Comparison of ENCODE assay signal across 22 mouse cellular contexts in genomic region chr4:82371471-82371870, GRCm38 (mm10).
DNase-seq lines count a peak whose midpoint lies in the region; ATAC-seq lines count a peak whose summit lies in the region.
"Had no signal": no experiment of that assay in that cellular context is flagged by ENCODE, and none has a peak within 500 bp of the region (broad histone marks: within the 10 kb centered on the region; RNA-seq: fewer than 3 reads in every experiment).

No protein-coding gene starts in this region.

- H3K4me2 ChIP-seq in midbrain, embryonic 11.5 days = no peak overlapping the region
- H3K4me2 ChIP-seq in midbrain, embryonic 14.5 days (ENCODE audit: low read length) = no peak overlapping the region
- H3K4me2 ChIP-seq: embryonic facial prominence, embryonic 13.5 days; embryonic facial prominence, embryonic 15.5 days; forebrain, embryonic 12.5 days had no signal

- no peaks in the 10 kb centered on the region for H3K9me3 ChIP-seq in midbrain, embryonic 11.5 days (ENCODE audit: control insufficient read depth, low read length)
- no peaks in the 10 kb centered on the region for H3K9me3 ChIP-seq in midbrain, embryonic 14.5 days (ENCODE audit: control insufficient read depth, low read length)
- H3K9me3 ChIP-seq: embryonic facial prominence, embryonic 13.5 days; embryonic facial prominence, embryonic 15.5 days; forebrain, embryonic 10.5 days; forebrain, embryonic 12.5 days had no signal

- 95% methylated on average over 4 of the region's 4 CpGs for WGBS in midbrain, embryonic 11.5 days
- WGBS in midbrain, embryonic 14.5 days = 94% methylated on average over 4 of the region's 4 CpGs

- no peaks in the 10 kb centered on the region for H3K4me1 ChIP-seq in midbrain, embryonic 11.5 days (ENCODE audit: control insufficient read depth, insufficient read depth, low read length)
- no peaks in the 10 kb centered on the region for H3K4me1 ChIP-seq in midbrain, embryonic 14.5 days (ENCODE audit: control insufficient read depth, insufficient read depth, low read length)

- no peaks in the 10 kb centered on the region for H3K27me3 ChIP-seq in midbrain, embryonic 11.5 days (ENCODE audit: control insufficient read depth, insufficient read depth, low read length)
- H3K27me3 ChIP-seq in midbrain, embryonic 14.5 days (ENCODE audit: control insufficient read depth, insufficient read depth, low read length) = no peaks in the 10 kb centered on the region
- H3K27me3 ChIP-seq: embryonic facial prominence, embryonic 13.5 days; embryonic facial prominence, embryonic 15.5 days; forebrain, embryonic 12.5 days had no signal

- H3K4me3 ChIP-seq in midbrain, embryonic 11.5 days (ENCODE audit: low read depth, low read length) = no peak overlapping the region
- no peak overlapping the region for H3K4me3 ChIP-seq in midbrain, embryonic 14.5 days (replicated peaks; ENCODE audit: low read depth, low read length)
- H3K4me3 ChIP-seq: embryonic facial prominence, embryonic 13.5 days; embryonic facial prominence, embryonic 15.5 days; erythroblast, embryonic 14.5 days; forebrain, embryonic 10.5 days; forebrain, embryonic 12.5 days had no signal

- no peak overlapping the region for H3K27ac ChIP-seq in midbrain, embryonic 11.5 days (ENCODE audit: low read depth, low read length)
- no peak overlapping the region for H3K27ac ChIP-seq in midbrain, embryonic 14.5 days (replicated peaks; ENCODE audit: low read depth, low read length)
- H3K27ac ChIP-seq: embryonic facial prominence, embryonic 13.5 days; embryonic facial prominence, embryonic 15.5 days; forebrain, embryonic 10.5 days; forebrain, embryonic 12.5 days had no signal

- peak; percentile 52 for DNase-seq in kidney, adult 11 months
- no peak for DNase-seq in kidney, postnatal 4 days
- peak; percentile 41 to 67 for DNase-seq in kidney, adult 8-10 months
- no peak for DNase-seq in kidney, postnatal 10 days
- DNase-seq in midbrain, embryonic 11.5 days (ENCODE audit: low spot score, missing footprints) = peak; percentile 57
- DNase-seq in midbrain, embryonic 14.5 days = no peak
- DNase-seq: adrenal gland, adult 2 months; adrenal gland, postnatal 10 days; adrenal gland, postnatal 25 days; cerebellum, adult 11 months; cerebellum, adult 18-20 months; cerebellum, adult 8-10 months; cerebellum, adult 9-11 months; cerebellum, postnatal 14 days; cerebellum, postnatal 36 days; embryo, embryonic 11 days had no signal

- no peak overlapping the region for H3K9ac ChIP-seq in midbrain, embryonic 11.5 days (ENCODE audit: low read length)
- H3K9ac ChIP-seq in midbrain, embryonic 14.5 days (replicated peaks; ENCODE audit: low read length) = no peak overlapping the region
- H3K9ac ChIP-seq: embryonic facial prominence, embryonic 13.5 days; embryonic facial prominence, embryonic 15.5 days; forebrain, embryonic 12.5 days had no signal

- no peak for ATAC-seq in midbrain, embryonic 11.5 days (ENCODE audit: low FRiP score)
- ATAC-seq in midbrain, embryonic 14.5 days (ENCODE audit: low FRiP score, low TSS enrichment) = no peak
- ATAC-seq: forebrain, embryonic 14.5 days had no signal

- no peaks in the 10 kb centered on the region for H3K36me3 ChIP-seq in midbrain, embryonic 11.5 days (ENCODE audit: control insufficient read depth, insufficient read depth, low read length)
- H3K36me3 ChIP-seq in midbrain, embryonic 14.5 days (ENCODE audit: control insufficient read depth, insufficient read depth, low read length) = no peaks in the 10 kb centered on the region
- H3K36me3 ChIP-seq: forebrain, embryonic 12.5 days had no signal

Comparison
In these comparisons a context has a peak if more than half of its experiments do, and no peak if none do; other contexts are left out.
1. DNase-seq: peak in kidney, adult 11 months (single experiment), kidney, adult 8-10 months (2 of 2) and midbrain, embryonic 11.5 days (single experiment); none in kidney, postnatal 4 days (0 of 2), kidney, postnatal 10 days (single experiment) and midbrain, embryonic 14.5 days (single experiment).